Mouse (Mus musculus): ENCODE results near the gene Slc25a1. TPM values are rescaled to one million over a fixed set of nuclear protein-coding genes. Genes with fewer than 3 reads are reported as not detected.
A peak's percentile ranks its signal among the peaks of the same experiment; 100 is the strongest.

The Slc25a1 gene
- polyA plus RNA-seq, 1 experiment = 62.5 TPM

GRCm38 (mm10) chr16:17927351-17928082, 502 bp downstream of the Slc25a1 start:
- Histone ChIP-seq H3K27ac (ENCODE audit: insufficient read depth, low read length) (peak overlapping the region; percentile 78), H3K4me1 (ENCODE audit: control insufficient read depth, insufficient read depth, low read length) (peaks cover 2% of the 10 kb centered on the region; the same call in 1 of the 2 replicates), H3K4me3 (ENCODE audit: insufficient read depth, low read length) (peak overlapping the region; percentile 99)
- TF ChIP-seq CTCF (IDR thresholded peaks at IDR 0.05; ENCODE audit: extremely low read depth, insufficient read depth, low read length) = no peak
- TF ChIP-seq POLR2A (IDR thresholded peaks at IDR 0.05; ENCODE audit: extremely low read depth, insufficient read depth, low read length) = no peak

DNA sequence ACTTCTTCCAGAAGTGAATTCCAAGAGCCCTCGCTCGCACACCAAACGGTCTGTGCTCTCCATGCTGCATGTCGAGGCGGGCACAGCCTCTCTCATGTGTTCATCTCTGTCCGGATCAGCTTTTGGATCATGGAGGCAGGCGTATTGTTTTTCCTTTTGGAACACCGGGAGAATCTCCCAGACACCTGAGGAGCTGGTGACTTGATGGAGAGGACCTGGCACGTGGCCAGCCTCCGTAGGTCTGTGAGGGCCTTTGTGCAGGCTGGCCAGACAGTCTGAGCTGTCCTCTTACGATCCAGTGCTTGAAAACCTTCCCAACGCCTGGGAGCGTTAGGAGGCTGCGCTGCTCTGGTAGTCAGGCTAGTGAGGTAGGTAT, 5.9 kb downstream of the Slc25a1 start:
- Histone ChIP-seq H3K4me3 (ENCODE audit: insufficient read depth, low read length) (peak overlapping the region; percentile 75), H3K27ac (ENCODE audit: insufficient read depth, low read length) (peak overlapping the region; percentile 25; the same call in 1 of the 2 replicates), H3K4me1 (ENCODE audit: control insufficient read depth, insufficient read depth, low read length) (peaks cover 4% of the 10 kb centered on the region; the same call in 1 of the 2 replicates)
- no peak for TF ChIP-seq POLR2A (IDR thresholded peaks at IDR 0.05; ENCODE audit: extremely low read depth, insufficient read depth, low read length)
- TF ChIP-seq CTCF (IDR thresholded peaks at IDR 0.05; ENCODE audit: extremely low read depth, insufficient read depth, low read length) = no peak

DNA sequence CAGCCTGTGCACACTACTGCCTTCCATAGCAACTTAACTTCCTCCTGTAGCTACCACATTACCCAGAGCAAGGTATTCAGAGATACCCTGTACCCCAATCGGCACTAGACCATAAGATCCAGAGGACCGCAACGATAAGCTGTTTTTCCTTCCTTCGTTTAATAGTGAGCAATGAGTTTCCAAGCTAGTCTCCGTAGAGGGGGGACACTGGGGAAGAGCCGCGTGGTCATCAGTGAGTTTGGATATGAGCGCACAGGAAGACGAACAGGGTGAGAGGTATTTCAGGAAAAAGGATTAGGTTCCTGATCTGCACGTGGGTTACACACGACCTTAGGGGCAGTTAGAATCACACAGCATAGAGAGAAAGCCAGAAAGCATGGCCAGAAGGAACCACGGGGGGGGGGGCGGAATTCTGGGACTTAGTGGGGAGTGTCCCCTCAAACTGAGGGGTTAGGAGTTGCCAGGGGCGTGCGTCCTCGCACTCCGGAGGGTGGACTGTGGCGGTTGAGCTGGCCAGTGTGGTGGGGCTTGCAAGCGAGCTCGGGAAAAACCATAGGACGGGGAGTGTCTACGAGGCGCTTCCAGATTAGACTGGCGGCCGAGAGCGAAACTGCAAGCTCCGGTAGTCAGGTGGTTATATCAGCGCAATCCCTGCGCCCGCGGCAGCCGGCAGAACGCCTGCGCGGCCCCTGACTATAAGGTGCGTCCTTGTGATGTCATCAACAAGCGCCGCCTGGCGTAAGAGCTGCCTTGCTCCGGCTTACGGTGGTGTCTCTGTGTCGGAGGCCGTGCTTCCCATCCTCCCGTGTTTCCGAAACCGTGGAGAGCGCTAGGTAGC, 6.5 kb downstream of the Slc25a1 start:
- Histone ChIP-seq H3K4me3 (ENCODE audit: insufficient read depth, low read length) (peak overlapping the region; percentile 75), H3K4me1 (ENCODE audit: control insufficient read depth, insufficient read depth, low read length) (peaks cover 2% of the 10 kb centered on the region; the same call in 1 of the 2 replicates), H3K27ac (ENCODE audit: insufficient read depth, low read length) (peak overlapping the region; percentile 25; the same call in 1 of the 2 replicates)
- TF ChIP-seq CTCF (IDR thresholded peaks at IDR 0.05; ENCODE audit: extremely low read depth, insufficient read depth, low read length) (peak; percentile 35), POLR2A (IDR thresholded peaks at IDR 0.05; ENCODE audit: extremely low read depth, insufficient read depth, low read length) (peak; percentile 93)

DNA sequence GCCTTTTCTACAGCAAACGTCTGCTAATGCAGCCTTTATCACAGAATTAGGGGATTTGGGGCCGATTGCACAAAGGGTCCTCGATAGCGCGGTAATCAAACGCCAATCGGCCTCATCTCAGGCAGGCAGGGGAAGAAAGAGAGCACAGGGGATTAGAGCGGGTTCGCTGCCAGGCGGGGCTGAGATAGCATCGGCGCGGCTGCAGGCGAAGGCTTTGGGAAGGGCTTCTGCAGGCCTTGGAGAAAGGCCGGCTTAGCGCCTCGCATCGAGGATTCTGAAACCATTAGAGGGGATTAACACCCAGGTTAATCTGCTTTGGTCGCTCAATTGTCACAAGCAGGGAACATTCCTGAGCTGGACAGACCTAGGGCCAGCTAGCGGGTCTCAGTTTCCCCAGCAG, 7.4 kb downstream of the Slc25a1 start:
- Histone ChIP-seq H3K4me3 (ENCODE audit: insufficient read depth, low read length) (no peak overlapping the region), H3K4me1 (ENCODE audit: control insufficient read depth, insufficient read depth, low read length) (peaks cover 2% of the 10 kb centered on the region; the same call in 1 of the 2 replicates), H3K27ac (ENCODE audit: insufficient read depth, low read length) (no peak overlapping the region)
- TF ChIP-seq CTCF (IDR thresholded peaks at IDR 0.05; ENCODE audit: extremely low read depth, insufficient read depth, low read length) (no peak), POLR2A (IDR thresholded peaks at IDR 0.05; ENCODE audit: extremely low read depth, insufficient read depth, low read length) (no peak)

DNA sequence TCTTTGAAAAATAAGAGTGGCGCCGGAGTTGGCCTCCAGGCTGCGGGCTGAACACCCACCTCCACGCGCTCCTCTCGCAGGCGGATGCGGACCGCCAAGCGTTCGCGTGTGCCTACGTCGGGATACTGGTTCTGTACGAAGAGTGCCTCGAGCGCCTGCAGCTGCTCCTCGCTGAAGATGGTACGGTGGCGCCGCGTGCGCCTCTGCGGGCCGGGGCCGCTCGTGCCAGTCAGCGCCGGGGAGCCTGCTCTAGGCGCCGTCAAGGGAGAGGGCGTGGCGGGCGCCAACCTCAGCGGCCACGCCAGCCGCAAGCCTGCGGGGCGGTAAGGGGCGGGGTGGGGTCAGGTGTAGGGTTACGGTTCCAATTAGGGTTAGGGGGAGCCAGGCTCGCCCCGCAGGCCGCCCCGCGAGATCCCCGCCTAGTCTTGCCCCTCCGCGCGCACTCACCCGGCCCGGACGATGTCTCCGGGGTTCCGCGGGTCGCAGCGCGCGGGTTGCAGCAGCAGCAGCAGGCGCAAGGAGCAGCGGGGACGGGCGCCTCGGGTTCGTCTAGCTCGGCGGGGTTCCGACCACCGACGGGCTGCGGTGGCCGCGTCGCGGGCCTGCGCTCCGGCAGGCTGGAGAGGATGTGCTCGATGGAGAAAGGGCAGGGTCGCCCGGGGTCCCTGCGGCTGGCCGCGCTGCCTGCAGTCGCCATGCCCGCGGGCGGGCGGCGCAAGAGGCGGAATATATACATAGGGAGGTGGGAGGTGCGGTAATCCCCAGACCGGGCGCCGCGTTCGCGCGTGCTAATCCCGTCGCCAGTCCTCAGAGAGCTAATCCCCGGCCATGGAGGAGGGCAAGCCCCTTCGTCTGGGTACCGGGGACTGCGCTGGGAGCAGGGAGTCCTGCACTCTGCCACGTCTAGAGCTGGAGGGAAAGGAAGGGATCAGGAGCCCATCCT, 13.4 kb downstream of the Slc25a1 start, which contains the start of gene Gsc2:
TSS of gene Gsc2 (minus strand) at position 753 of the 943 bp plus-strand sequence.
- no peak within 1 kb of the TSS for H3K4me3 ChIP-seq (ENCODE audit: insufficient read depth, low read length)
- no peak within 1 kb of the TSS for H3K27ac ChIP-seq (ENCODE audit: insufficient read depth, low read length)
- TF ChIP-seq POLR2A (IDR thresholded peaks at IDR 0.05; ENCODE audit: extremely low read depth, insufficient read depth, low read length) (no peak), CTCF (IDR thresholded peaks at IDR 0.05; ENCODE audit: extremely low read depth, insufficient read depth, low read length) (no peak)
- H3K4me1 ChIP-seq (ENCODE audit: control insufficient read depth, insufficient read depth, low read length) = peaks cover 5% of the 10 kb centered on the region; the same call in 1 of the 2 replicates

DNA sequence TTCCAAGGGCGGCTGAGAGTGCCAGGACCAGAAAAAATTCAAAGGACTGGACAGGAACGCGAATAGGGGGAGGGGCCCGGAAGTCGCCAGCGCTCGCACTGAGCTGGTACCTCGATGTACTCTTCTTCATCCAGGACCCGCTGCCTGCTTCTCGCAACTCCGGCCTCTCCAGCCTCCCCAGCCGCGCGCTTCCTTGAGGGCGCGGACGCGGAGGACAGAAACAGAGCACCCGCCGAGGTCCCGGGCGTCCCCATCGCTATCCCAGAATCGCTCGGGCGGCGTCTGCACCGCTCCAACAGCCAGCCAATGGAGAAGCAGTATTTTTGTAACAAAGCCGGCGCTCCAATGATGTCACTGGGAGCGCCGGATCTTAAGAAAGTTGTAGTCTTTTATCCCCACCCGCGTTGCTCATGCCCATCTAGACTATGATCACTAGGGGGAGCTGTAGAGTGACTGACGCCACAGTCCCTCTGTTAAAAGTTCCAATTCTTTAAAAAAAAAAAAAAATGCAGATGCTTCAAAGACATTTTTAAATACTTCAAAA, 16.9 kb downstream of the Slc25a1 start, which contains the start of gene Ess2:
TSS of gene Ess2 (minus strand) at position 297 of the 544 bp plus-strand sequence.
- Histone ChIP-seq H3K4me1 (ENCODE audit: control insufficient read depth, insufficient read depth, low read length) (peaks cover 5% of the 10 kb centered on the region; the same call in 1 of the 2 replicates), H3K27ac (ENCODE audit: insufficient read depth, low read length) (peak within 1 kb of the TSS; percentile 57; the same call in 1 of the 2 replicates), H3K4me3 (ENCODE audit: insufficient read depth, low read length) (peak within 1 kb of the TSS; percentile 67)
- TF ChIP-seq CTCF (IDR thresholded peaks at IDR 0.05; ENCODE audit: extremely low read depth, insufficient read depth, low read length) = peak; percentile 78
- TF ChIP-seq POLR2A (IDR thresholded peaks at IDR 0.05; ENCODE audit: extremely low read depth, insufficient read depth, low read length) = peak; percentile 44; the same call in 1 of the 2 replicates

DNA sequence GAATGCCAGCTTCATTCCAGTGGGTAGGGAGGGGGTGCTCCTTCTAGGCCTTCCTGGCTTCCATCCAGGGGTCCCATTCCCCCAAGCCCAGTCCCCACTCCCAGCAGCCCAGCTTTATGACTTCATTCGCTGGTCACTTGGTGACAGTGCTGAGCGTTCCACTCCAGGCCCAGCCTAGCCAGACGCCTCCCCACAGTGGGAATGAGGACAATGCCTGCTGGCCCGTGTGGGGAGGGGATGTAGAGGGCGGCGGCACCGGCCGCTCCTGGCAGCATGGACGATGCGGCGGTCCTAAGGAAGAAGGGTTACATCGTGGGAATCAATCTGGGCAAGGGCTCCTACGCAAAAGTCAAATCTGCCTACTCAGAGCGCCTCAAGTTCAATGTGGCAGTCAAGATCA, 29.6 kb downstream of the Slc25a1 start, which contains the start of the genes Dgcr2 and Tssk2:
TSS of gene Dgcr2 (minus strand) at position 101 of the 400 bp plus-strand sequence.
TSS of gene Tssk2 (plus strand) at position 176 of the 400 bp plus-strand sequence.
- no peak within 1 kb of the TSS for H3K27ac ChIP-seq (ENCODE audit: insufficient read depth, low read length)
- no peaks in the 10 kb centered on the region for H3K4me1 ChIP-seq (ENCODE audit: control insufficient read depth, insufficient read depth, low read length)
- TF ChIP-seq CTCF (IDR thresholded peaks at IDR 0.05; ENCODE audit: extremely low read depth, insufficient read depth, low read length) = no peak
- no peak for TF ChIP-seq POLR2A (IDR thresholded peaks at IDR 0.05; ENCODE audit: extremely low read depth, insufficient read depth, low read length)
- H3K4me3 ChIP-seq (ENCODE audit: insufficient read depth, low read length) = no peak within 1 kb of the TSS

GRCm38 (mm10) chr16:17896091-17896490, 31.9 kb downstream of the Slc25a1 start:
- H3K27ac ChIP-seq (ENCODE audit: insufficient read depth, low read length) = no peak overlapping the region
- H3K4me1 ChIP-seq (ENCODE audit: control insufficient read depth, insufficient read depth, low read length) = no peaks in the 10 kb centered on the region
- TF ChIP-seq CTCF (IDR thresholded peaks at IDR 0.05; ENCODE audit: extremely low read depth, insufficient read depth, low read length) (no peak), POLR2A (IDR thresholded peaks at IDR 0.05; ENCODE audit: extremely low read depth, insufficient read depth, low read length) (no peak)
- no peak overlapping the region for H3K4me3 ChIP-seq (ENCODE audit: insufficient read depth, low read length)
